Mouse (Mus musculus) layer of hippocampus, postnatal 10 days (tissue): ENCODE results near the gene Flt3. TPM values are rescaled to one million over a fixed set of nuclear protein-coding genes. Genes with fewer than 3 reads are reported as not detected.

Experiments used
- DNase-seq, 2 experiments: peaks; one replicate each; pipeline ENCODE4 v3.0.0; 2021; ENCODE audit warnings: low spot score in 2 of 2
- total RNA-seq, 2 experiments: library from RNA; stranded (reverse); gene quantifications; 2 replicates each; pipeline ENCODE4 v1.2.3; 2021

The Flt3 gene
- total RNA-seq, 2 experiments from 2014 or later: 4.8 to 5.2 TPM

DNA sequence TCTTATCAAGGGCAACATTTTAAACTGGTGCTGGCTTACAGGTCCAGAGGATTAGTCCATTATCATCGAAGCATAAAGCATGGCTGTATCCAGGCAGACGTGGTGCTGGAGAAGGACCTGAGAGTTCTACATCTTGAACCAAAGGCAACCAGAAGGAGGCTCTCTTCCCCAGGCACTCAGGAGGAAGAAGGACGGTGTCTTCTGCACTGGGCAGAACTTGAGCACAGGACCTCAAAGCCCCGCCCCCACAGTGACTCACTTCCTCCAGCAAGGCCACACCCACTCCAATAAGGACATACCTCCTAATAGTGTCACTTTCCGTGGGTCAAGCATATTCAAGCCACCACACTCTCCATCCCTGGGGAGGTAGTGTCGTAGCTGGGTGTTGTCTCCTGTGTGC is 10.3 kb upstream of the Flt3 start:
- DNase-seq: no peak

DNA sequence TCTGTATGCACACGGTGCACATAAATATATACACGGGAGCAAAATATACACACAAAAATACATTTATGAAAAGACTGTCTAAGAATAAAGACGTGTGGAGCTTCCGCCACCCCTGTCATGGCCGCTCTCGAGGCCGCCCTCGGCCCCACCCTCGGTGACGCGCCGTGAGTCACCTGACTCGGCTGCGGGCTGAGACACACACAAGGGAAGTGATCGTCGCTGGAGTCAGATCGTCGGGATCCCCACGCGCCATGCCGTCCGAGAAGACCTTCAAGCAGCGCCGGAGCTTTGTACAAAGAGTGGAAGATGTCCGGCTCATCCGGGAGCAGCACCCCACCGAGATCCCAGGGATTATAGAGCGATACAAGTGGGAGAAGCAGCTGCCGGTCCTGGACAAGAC is 8.4 kb upstream of the Flt3 start:
- no peak for DNase-seq

DNA sequence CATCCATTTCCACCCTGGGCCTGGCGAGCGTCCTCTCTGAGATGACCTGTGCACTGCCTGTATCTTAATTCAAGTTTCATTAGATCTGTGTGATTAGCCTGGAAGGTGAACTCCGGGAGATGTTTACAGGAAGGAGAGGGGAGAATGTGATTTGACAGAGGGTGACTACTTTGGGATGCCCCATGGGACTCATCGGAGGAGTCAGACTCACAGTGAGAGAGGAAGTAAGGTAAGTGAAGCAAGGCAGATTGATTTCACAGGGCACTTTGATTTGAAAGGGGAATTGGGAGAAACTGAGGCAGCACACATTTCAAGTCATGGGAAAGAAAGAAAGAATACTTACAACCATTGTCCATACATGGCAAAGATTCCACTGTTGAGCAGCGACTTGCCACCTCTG is 5.8 kb upstream of the Flt3 start:
- DNase-seq: no peak

DNA sequence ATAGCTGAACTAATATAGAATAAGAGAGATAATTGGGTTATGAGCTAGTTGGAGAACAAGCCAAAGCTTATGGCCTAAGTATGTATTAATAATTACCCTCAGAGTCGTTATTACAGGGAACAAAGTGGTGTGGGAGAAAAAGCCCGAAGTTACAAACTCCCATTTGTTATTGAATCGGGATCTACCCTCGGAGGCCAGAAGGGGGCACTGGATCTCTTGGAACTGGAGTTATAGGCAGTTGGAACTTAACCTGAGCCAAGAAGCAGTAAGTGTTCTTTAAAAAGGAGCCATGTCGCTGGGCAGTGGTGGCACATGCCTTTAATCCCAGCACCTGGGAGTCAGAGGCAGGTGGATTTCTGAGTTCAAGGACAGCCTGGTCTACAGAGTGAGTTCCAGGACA is 2.2 kb upstream of the Flt3 start:
- peak; percentile 65 to 69 for DNase-seq

DNA sequence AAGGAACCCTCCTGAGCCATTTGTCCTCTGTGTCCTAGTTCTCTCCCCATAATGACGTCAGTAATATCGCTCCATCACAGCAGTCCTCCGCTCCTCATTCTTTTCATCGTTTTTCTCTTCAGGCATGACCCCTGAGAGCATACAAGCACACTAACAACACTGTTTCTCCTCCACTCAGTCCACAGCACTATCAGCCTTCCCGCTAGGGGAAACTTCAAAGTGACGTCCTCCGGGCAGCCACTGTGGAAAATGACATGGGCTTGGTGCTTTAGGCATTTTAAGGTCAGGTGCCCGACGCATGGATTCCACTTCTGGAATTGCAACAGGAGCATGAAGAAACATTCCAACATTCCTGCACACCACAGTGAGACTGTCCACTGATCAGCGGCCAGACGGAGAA is 735 bp upstream of the Flt3 start:
- DNase-seq: no peak

DNA sequence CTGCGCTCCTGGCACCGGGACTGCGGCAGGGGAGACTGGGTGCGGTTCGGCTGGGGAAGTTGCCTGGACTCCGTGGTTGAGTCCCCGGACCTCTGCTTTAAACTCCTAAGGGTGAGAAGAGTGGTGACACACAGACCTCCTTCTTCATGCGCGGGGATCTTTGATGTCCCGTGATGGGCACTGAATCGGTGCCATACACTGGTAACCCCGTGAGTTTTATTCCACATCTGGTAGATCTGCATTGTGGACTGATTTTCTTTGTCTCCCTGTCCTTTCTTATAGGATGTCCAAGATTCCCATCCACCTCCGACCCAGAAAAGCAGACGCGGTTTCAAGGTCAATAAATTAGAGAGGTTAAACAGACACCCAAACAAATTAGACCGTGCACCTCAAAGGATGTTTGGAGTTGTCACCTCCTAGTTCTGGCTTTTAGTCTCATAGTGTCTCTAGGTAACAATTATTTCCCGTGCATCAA is 253 bp upstream of the Flt3 start:
- DNase-seq: no peak

DNA sequence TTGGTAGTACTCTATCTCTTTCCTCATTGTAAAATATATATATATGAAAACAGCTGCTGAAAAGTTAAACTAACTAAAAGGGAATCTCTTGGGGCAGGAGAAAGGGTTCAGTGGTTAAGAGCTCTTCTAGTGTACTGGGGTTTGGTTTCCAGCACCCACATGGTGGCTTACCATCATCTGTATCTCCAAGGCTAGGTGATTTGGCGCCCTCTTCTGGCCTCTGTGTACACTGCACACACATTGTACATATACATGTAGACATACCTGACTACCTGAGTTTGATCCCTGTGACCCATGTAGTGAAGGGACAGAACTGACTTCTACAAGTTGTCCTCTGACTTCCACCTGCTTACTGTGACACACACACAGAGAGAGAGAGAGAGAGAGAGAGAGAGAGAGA is 5.2 kb downstream of the Flt3 start:
- DNase-seq: no peak

DNA sequence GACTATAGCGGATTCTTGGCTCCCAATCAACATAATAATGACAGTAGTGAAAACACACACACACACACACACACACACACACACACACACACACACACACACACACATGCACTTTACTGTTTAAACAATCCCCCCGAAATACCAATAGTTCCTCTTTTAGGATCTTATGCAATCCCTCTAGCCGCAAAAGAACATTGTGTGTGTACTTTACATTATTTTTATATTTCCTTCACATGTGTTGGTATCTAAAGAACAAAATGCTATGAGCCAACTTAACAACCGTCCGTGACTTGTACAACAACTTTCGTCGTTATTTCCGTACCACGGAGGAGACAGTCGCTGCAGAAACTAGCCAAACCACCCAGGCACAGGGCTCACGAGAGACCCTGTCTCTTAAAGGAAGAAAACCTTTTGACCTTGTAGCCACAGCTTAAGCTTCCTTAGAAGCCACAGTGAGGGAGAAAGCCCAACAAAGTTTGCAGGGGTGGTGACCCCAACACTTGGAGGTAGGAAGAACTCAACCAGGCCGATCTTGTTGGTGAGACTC is 7.5 kb downstream of the Flt3 start:
- no peak for DNase-seq

DNA sequence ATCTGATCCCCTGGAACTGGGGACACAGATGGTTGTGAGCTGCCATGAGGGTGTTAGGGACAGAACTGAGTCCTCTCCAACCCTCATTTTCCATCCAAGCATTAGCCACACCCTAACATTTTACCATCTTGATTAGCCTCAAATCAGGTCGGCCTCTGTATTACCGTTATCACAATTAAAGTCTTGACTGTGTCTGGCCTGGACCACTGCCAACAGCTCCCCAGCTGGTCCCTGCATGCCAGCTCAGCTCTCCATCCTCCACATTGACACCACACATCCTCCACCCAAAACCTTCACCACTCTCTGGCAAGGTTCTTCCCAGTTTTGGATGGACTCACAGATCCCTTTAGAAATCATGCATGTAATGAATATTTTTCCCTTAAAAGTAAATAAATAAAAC is 9.5 kb downstream of the Flt3 start:
- DNase-seq: peak in 1 of 2 experiments; percentile 22

DNA sequence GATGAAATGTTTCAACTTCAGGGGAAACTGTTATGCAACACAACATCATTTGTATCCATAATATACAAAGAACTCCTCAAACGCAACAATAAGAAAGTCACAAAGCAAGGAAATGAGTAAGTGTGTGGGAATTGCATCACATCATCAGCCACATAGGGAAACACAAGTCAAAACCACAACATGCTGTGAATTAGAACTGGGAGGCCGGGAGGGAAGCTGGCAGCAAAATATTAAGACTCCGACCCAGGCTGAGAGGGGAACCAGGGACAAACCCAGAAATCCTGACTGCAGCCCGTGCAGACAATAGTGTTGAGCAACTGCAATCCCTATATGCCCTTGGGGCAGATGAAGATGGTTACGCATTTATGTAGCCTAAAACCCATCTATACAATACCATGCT is 11.2 kb downstream of the Flt3 start:
- DNase-seq: no peak

DNA sequence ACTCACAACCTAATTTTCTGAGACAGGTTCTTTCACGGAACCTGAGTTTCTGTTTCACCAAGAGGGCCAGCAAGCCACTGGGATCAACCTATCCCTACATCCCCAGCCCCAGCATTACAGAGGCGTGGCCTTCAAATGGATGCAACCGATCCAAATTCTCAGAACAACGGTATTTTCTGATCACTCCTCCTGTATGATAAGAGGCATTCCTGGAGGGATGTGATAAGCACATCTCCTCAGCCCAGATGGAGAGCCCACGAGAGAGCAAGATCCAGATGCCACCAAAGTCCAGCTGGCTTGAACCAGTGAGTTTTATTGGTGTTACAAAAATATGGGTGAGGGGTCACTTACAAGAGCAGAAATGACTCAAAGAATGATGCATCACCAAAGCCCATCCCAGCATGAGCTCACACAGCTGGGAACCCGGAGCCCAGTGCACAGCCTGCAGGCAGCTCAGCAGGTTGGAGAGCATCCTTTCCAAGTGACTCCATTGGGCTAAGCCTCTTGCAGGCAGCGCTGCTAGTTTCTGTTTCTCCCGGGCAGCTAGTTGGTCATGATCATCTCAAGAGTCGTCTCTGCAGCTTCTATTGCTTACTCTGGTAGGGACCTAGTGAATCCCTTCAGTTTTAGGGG is 11.8 kb downstream of the Flt3 start:
- no peak for DNase-seq

DNA sequence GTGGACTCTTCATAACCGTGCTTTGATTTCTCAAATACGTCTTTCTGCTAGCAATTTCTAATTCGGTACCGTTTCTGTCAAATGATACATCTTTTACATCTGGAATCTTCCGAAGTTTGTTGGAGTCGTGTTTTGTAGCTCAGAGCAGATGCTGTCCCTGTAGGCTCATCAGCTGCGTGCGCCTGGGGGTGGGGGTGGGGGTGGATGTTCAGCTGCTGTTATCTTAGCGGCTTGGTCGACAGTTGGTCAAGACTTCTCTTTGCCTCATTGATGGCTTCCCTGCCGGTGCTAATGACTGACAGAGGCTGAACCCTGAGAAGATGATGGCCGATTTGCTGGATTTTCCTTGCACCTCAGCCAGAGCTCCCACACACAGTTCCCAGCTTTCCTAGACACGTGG is 13.4 kb downstream of the Flt3 start:
- no peak for DNase-seq

DNA sequence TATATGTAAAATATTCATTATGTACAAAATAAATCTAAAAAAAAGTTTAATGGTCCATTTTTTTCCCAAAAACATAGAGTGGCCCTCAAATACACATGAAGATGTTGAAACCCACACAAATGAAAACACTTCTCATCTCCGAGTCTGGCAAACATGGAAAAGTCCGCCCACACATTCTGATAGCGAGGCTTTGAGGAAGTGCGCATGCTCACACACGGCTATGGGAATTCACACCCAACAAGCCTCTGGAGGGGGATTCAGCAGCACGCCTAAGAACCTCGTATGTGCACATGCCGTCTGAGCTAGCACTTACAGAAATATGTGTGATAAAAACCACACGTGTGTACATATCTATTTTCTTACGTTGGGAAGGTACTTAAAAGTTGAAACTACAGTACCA is 18.9 kb downstream of the Flt3 start:
- no peak for DNase-seq

DNA sequence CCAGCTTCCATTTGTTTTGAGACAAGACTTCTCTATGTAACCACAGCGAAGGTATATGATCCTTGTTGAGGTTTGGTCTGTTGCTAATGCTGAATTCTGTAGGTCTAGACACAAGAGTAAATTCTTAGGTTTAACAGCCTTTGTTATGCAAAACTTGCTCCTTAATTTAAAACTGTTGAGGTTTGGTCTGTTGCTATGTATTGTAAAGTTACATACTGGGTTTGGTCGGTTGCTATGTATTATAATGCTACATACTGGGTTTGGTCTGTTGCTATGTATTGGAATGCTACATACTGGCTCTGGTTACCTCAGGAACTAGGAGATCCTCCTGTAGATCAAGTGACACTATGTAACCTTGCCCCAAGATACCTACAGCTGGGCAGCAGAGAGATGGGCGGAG is 20.8 kb downstream of the Flt3 start:
- no peak for DNase-seq

DNA sequence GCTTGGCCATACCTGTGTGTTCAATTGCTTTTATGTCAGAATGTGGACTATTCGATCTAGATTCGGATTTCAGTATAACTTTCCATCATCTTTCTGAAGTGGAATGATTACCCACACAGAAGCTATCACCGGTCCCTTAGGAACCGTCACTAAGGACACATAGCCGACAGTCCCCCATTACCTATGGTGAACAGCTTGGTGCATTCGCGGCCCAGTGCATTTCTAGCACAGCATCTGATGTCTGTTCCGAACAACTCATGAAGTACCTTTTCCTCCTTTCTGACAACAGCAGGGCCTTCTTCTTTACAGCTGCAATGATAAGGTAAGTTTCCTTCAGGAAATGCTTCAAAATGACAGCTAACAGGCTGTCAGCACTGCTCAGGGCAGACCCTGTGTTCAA is 30.0 kb downstream of the Flt3 start:
- no peak for DNase-seq

DNA sequence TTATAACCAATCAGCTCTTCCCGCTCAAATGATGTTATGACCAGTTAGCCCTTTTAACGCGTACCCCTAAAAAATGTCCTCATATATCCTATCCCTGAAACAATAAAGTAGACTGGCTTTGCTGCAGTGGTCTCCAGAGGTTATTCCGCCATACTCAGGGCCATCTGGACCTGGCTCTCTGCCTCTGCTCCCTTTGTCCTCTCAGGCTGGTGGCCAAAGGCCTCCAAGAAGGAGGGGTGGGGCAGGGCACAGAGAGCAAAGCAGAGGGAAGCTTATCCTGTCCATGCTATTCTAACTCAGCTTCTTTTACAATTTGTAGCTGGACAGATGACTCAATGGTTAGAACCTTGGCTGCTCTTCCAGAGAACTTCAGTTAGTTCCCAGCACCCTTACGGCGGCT is 32.1 kb downstream of the Flt3 start:
- no peak for DNase-seq

DNA sequence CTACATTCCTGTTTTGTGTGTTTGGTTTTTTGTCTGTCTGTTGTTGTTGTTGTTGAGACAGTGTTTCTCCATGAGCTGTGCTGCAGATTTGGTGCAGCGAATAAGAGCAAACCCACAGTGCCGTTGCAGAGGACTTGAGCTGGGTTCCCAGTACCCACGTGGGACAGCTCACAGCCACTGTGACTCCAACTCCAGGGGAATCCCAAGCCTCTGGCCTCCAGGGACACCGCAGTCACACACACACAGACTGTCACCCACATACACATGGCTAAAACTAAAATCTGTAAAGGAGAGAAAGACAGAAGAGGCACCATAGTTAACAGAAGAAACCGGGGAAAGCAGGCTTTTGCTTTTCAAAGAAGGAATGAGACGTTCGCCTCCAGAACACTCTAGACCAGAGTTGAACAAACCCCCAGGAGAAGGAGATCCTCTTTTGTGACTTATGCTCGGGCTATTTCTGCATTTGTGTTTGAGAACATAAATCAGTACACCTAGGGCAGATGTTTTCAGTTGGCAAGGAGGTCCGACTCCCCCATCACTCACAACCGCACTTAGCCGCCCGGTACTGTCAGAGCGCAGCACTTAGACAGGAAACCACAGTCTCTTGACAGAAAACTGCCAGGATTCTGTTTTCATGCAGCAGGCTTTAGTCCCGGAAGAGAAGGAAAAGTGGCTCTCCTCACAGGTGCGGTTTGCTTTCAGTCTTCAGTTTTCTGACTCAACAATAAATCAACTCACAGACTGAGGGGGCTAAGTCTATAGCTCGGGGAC is 34.1 kb downstream of the Flt3 start:
- no peak for DNase-seq

DNA sequence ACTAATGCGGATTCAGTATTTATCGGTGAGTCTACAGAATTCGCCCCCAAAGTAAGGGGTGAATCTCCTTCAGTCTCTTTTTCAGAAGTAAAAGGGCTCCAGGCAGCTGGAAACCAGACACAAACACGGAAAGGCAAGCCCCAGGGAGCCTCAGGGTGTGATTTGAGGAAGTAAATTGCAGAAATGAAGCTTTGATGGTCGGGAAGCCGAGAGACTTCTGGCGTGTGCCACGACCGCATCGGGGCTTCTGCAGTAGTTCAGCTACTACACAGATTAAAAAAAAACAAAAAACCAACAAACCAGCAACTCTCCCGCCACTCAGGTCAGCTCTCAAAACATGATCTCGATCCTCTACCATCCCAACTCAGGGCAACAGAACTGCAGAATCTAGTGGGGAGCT is 37.2 kb downstream of the Flt3 start:
- no peak for DNase-seq

DNA sequence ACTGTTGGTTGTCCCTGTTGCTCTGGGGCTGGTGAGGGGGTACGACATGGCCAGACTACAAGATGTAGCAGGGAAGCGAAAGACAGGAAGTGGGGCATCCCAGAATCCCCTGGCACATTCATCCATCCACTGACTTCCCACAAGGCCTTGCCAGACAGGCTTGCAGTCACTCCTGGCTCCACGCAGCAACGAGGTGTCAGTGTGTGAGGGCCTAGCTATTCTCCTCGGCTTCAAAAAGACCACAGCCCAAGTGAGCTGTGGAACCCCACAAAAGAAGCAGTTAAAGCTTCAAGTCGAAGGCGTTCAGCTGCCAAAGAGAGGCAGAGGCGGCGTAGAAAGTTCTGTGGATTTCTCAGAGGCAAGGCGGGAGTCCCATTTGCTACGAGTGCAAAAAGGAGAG is 41.8 kb downstream of the Flt3 start:
- no peak for DNase-seq

DNA sequence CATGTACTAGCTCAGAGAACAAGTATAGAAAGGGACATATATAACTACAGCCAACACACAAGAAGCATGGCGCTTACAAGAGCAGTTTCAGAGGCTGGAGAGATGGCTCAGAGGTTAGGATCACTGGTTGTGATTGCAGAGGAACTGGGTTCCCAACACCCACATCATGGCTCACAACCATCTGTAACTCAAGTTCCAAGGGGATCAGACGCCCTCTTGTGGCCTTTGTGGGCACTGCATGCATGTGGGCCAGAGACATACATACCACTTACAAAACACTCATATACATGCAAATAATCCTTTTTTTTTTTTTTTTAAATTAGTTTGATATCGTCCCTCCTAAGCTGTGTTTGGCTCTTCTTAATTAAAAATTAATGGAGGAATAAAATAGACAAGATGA is 42.8 kb downstream of the Flt3 start:
- no peak for DNase-seq

DNA sequence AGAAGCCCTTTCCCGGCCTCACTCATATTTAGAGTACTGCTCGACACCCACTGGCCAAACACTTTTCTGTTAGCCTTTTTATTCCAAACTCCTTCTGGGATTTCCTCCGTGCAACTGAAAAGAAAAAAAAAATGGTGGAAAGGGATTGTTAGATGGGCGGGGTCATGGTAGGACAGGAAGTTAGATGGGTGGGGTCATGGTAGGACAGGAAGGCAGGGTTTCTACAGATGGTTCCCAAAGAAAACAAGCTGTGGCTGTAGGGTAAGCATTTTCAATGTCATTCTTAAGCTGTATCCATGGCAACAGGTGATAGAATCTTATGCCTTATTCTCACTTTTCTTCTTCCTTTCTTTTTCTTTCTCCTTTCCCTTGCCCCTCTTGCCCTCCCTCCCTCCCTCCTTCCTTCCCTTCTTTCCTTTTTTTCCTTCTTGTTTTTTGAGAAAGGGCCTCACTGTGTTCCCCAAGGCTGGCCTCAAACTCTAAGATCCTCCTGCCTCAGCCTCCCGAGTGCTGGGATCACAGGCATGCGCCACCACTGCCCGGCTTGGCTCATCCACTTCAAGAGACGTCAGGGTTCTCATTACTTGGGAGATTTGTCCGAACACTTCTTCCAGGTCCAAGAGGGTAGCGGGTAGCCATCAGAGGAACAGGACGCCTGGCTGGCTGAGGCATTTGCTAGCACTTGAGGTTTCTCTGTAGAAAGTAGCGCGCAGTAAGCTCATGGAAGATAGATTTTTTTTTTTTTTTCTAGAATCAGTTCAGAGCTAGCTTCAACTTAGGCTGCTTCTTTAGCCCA is 43.8 kb downstream of the Flt3 start:
- DNase-seq: no peak

DNA sequence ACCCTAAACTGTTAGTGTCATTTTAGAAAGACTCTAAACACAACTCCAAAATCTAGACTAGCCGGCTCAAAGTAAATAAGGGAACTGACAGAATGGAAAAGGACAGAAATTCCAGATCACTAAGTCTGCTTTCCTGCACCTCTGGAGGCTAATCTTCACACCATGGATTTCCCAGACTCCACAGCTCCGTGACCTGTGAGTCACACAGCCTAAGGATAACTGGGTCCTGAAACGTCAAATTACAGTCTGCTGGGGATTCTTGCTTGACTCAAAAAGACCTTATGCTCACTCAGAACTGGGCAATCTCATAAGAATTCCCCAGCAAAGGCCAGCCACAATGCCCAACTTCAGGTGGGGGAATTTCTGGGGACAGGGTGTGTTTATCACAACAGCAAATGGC is 44.5 kb downstream of the Flt3 start:
- DNase-seq: no peak
